Mouse (Mus musculus) hindbrain, embryonic 15.5 days (tissue): ENCODE data around the gene Srbd1. TPM values are rescaled to one million over a fixed set of nuclear protein-coding genes. Genes with fewer than 3 reads are reported as not detected.

ENCODE experiments used
- ATAC-seq: fragments of 200-750 bp; cut with Nextera tagmentation; 2 replicates; pipeline ENCODE4 v1.8.0; 2017; ENCODE audit warnings: low read depth, moderate number of reproducible peaks, moderate TSS enrichment; ENCODE audit not compliant: low FRiP score
- H3K27ac ChIP-seq: fragments of 300-500 bp; sonication (generic); replicated peaks from 2 replicates; pipeline ENCODE4 v1.5.1; 2015; ENCODE audit warnings: mild to moderate bottlenecking, inconsistent platforms
- H3K27me3 ChIP-seq: fragments of 300-500 bp; sonication (generic); 2 replicates; pipeline ENCODE4 v1.6.1; 2015; ENCODE audit warnings: control low read depth, inconsistent platforms
- H3K36me3 ChIP-seq: fragments of 300-500 bp; sonication (generic); 2 replicates; pipeline ENCODE4 v1.6.1; 2015; ENCODE audit warnings: control low read depth, inconsistent platforms
- H3K4me1 ChIP-seq: fragments of 300-500 bp; sonication (generic); replicated peaks from 2 replicates; pipeline ENCODE4 v1.6.1; 2015; ENCODE audit warnings: control low read depth, inconsistent platforms
- H3K4me2 ChIP-seq: fragments of 300-500 bp; sonication (generic); 2 replicates; pipeline ENCODE4 v1.6.1; 2015; ENCODE audit warnings: moderate library complexity, mild to moderate bottlenecking, inconsistent platforms
- H3K4me3 ChIP-seq: fragments of 300-500 bp; sonication (generic); 2 replicates; pipeline ENCODE4 v1.5.1; 2015; ENCODE audit warnings: mild to moderate bottlenecking, inconsistent platforms
- H3K9ac ChIP-seq: fragments of 300-500 bp; sonication (generic); 2 replicates; pipeline ENCODE4 v1.6.1; 2015; ENCODE audit warnings: inconsistent platforms
- H3K9me3 ChIP-seq: fragments of 300-500 bp; sonication (generic); 2 replicates; pipeline ENCODE4 v1.6.1; 2016; ENCODE audit warnings: control low read depth, inconsistent platforms
- WGBS: fragments of 180-500 bp; shearing (Covaris S2); methylation state at CpG from one replicate; pipeline ENCODE4 v1.1.7; 2015; 5-methylcytosine and 5-hydroxymethylcytosine counted together
- polyA plus RNA-seq: library from polyadenylated mRNA; unstranded; fragments of >200 nt; fragmentation: Nextera tagmentation; extraction: Ambion mirVana; gene quantifications from 2 replicates; pipeline ENCODE4 v1.2.1, GENCODE M21; 2015

The Srbd1 gene
- polyA plus RNA-seq, 1 experiment from 2014 or later = 14.8 TPM

GRCm38 (mm10) chr17:86167320-86168230 is 22.6 kb upstream of the Srbd1 start, which contains the start of gene Prkce:
TSS of gene Prkce (plus strand) at chr17:86167785.
- H3K27me3 ChIP-seq = 0 out of 2 replicates have a peak, but pooled peaks cover 4% of the 10 kb centered on the region
- H3K9me3 ChIP-seq = no peaks in the 10 kb centered on the region
- peak within 1 kb of the TSS; percentile 91 for H3K4me3 ChIP-seq
- peak within 1 kb of the TSS; percentile 94 for H3K27ac ChIP-seq
- H3K9ac ChIP-seq = peak within 1 kb of the TSS; percentile 75
- peak; percentile 82 for ATAC-seq
- no peaks in the 10 kb centered on the region for H3K36me3 ChIP-seq
- peaks cover 50% of the 10 kb centered on the region for H3K4me1 ChIP-seq
- under 1% methylated on average over 105 of the region's 115 CpGs for whole genome bisulfite sequencing
- H3K4me2 ChIP-seq = peak within 1 kb of the TSS; percentile 99

GRCm38 (mm10) chr17:86166567-86167319 is 21.8 kb upstream of the Srbd1 start:
- Histone ChIP-seq H3K36me3 (no peaks in the 10 kb centered on the region), H3K9ac (peak overlapping the region; percentile 46), H3K4me3 (peak overlapping the region; percentile 91), H3K27me3 (0 out of 2 replicates have a peak, but pooled peaks cover 4% of the 10 kb centered on the region), H3K4me2 (peak overlapping the region; percentile 99), H3K9me3 (no peaks in the 10 kb centered on the region), H3K4me1 (peaks cover 49% of the 10 kb centered on the region), H3K27ac (peak overlapping the region; percentile 94)
- WGBS = under 1% methylated on average over 44 of the region's 46 CpGs
- peak; percentile 59 for ATAC-seq

GRCm38 (mm10) chr17:86166051-86166566 is 21.1 kb upstream of the Srbd1 start:
- Histone ChIP-seq H3K4me2 (peak overlapping the region; percentile 99), H3K4me3 (peak overlapping the region; percentile 91), H3K36me3 (no peaks in the 10 kb centered on the region), H3K27ac (peak overlapping the region; percentile 94), H3K4me1 (peaks cover 43% of the 10 kb centered on the region), H3K9ac (peak overlapping the region; percentile 46), H3K27me3 (0 out of 2 replicates have a peak, but pooled peaks cover 4% of the 10 kb centered on the region), H3K9me3 (no peaks in the 10 kb centered on the region)
- WGBS = 2% methylated on average over 19 of the region's 19 CpGs
- no peak for ATAC-seq

GRCm38 (mm10) chr17:86164416-86164815 is 19.4 kb upstream of the Srbd1 start:
- H3K4me1 ChIP-seq = peaks cover 26% of the 10 kb centered on the region
- no peak overlapping the region for H3K27ac ChIP-seq
- no peaks in the 10 kb centered on the region for H3K36me3 ChIP-seq
- H3K4me3 ChIP-seq = no peak overlapping the region
- no peak overlapping the region for H3K9ac ChIP-seq
- no peaks in the 10 kb centered on the region for H3K9me3 ChIP-seq
- ATAC-seq = no peak
- no peak overlapping the region for H3K4me2 ChIP-seq
- H3K27me3 ChIP-seq = 0 out of 2 replicates have a peak, but pooled peaks cover 4% of the 10 kb centered on the region
- WGBS = 83% methylated on average over 7 of the region's 7 CpGs

GRCm38 (mm10) chr17:86162672-86163071 is 17.7 kb upstream of the Srbd1 start:
- H3K9me3 ChIP-seq = no peaks in the 10 kb centered on the region
- H3K27ac ChIP-seq = no peak overlapping the region
- no peak overlapping the region for H3K9ac ChIP-seq
- H3K27me3 ChIP-seq = 0 out of 2 replicates have a peak, but pooled peaks cover 4% of the 10 kb centered on the region
- no peak overlapping the region for H3K4me2 ChIP-seq
- H3K4me1 ChIP-seq = peaks cover 14% of the 10 kb centered on the region
- H3K36me3 ChIP-seq = no peaks in the 10 kb centered on the region
- no peak overlapping the region for H3K4me3 ChIP-seq
- no peak for ATAC-seq
- 68% methylated on average over 15 of the region's 15 CpGs for WGBS

GRCm38 (mm10) chr17:86156999-86157398 is 12.0 kb upstream of the Srbd1 start:
- Histone ChIP-seq H3K4me2 (no peak overlapping the region), H3K36me3 (no peaks in the 10 kb centered on the region), H3K4me1 (no peaks in the 10 kb centered on the region), H3K27me3 (no peaks in the 10 kb centered on the region), H3K9me3 (no peaks in the 10 kb centered on the region), H3K4me3 (no peak overlapping the region), H3K27ac (no peak overlapping the region), H3K9ac (no peak overlapping the region)
- no peak for ATAC-seq
- 76% methylated on average over 6 of the region's 6 CpGs for WGBS

- Histone ChIP-seq H3K9ac (no peak overlapping the region), H3K27ac (no peak overlapping the region), H3K36me3 (no peaks in the 10 kb centered on the region), H3K4me2 (peak overlapping the region; percentile 39), H3K9me3 (no peaks in the 10 kb centered on the region), H3K27me3 (no peaks in the 10 kb centered on the region), H3K4me3 (no peak overlapping the region), H3K4me1 (peaks cover 3% of the 10 kb centered on the region)
- peak; percentile 98 for ATAC-seq
- 15% methylated on average over 5 of the region's 5 CpGs for WGBS
These were observed 5.9 kb upstream of the Srbd1 start for GRCm38 (mm10) chr17:86150867-86151348.

GRCm38 (mm10) chr17:86149726-86150125 is 4.8 kb upstream of the Srbd1 start:
- H3K9ac ChIP-seq = no peak overlapping the region
- no peaks in the 10 kb centered on the region for H3K27me3 ChIP-seq
- peaks cover 7% of the 10 kb centered on the region for H3K4me1 ChIP-seq
- no peaks in the 10 kb centered on the region for H3K36me3 ChIP-seq
- WGBS = 100% methylated on average over 1 of the region's 1 CpGs
- H3K4me3 ChIP-seq = no peak overlapping the region
- H3K27ac ChIP-seq = no peak overlapping the region
- no peaks in the 10 kb centered on the region for H3K9me3 ChIP-seq
- no peak for ATAC-seq
- H3K4me2 ChIP-seq = no peak overlapping the region

GRCm38 (mm10) chr17:86144537-86145078 is 367 bp downstream of the Srbd1 start:
- H3K9ac ChIP-seq = peak overlapping the region; percentile 76
- H3K4me2 ChIP-seq = peak overlapping the region; percentile 96
- H3K4me1 ChIP-seq = peaks cover 15% of the 10 kb centered on the region
- H3K4me3 ChIP-seq = peak overlapping the region; percentile 69
- H3K36me3 ChIP-seq = no peaks in the 10 kb centered on the region
- H3K9me3 ChIP-seq = no peaks in the 10 kb centered on the region
- H3K27me3 ChIP-seq = no peaks in the 10 kb centered on the region
- WGBS = under 1% methylated on average over 33 of the region's 33 CpGs
- ATAC-seq = peak; percentile 89
- peak overlapping the region; percentile 75 for H3K27ac ChIP-seq

GRCm38 (mm10) chr17:86135835-86136234 is 9.1 kb downstream of the Srbd1 start:
- Histone ChIP-seq H3K4me2 (no peak overlapping the region), H3K36me3 (peaks cover 35% of the 10 kb centered on the region), H3K27ac (no peak overlapping the region), H3K9ac (no peak overlapping the region), H3K27me3 (no peaks in the 10 kb centered on the region), H3K4me1 (no peaks in the 10 kb centered on the region), H3K4me3 (no peak overlapping the region), H3K9me3 (no peaks in the 10 kb centered on the region)
- ATAC-seq = no peak
- 86% methylated on average over 10 of the region's 10 CpGs for WGBS

- Histone ChIP-seq H3K4me1 (no peaks in the 10 kb centered on the region), H3K9me3 (no peaks in the 10 kb centered on the region), H3K4me2 (no peak overlapping the region), H3K27ac (no peak overlapping the region), H3K9ac (no peak overlapping the region), H3K27me3 (no peaks in the 10 kb centered on the region), H3K4me3 (no peak overlapping the region), H3K36me3 (peaks cover 35% of the 10 kb centered on the region)
- ATAC-seq = no peak
- WGBS = 85% methylated on average over 6 of the region's 6 CpGs
These were observed 10.5 kb downstream of the Srbd1 start for GRCm38 (mm10) chr17:86134461-86134860.
